Mouse (Mus musculus) C2C12 (cell line): ENCODE measurements around the gene Banf2.

Source experiments
- CEBPB ChIP-seq: IDR thresholded peaks from one replicate; pipeline ENCODE4 v1.6.1; 2011; ENCODE audit warnings: low read depth, mild to moderate bottlenecking, control low read depth, moderate library complexity
- CTCF ChIP-seq: IDR thresholded peaks from one replicate; pipeline ENCODE4 v1.5.1; 2011; ENCODE audit not compliant: control insufficient read depth, insufficient read depth, insufficient read length
- FOSL1 ChIP-seq: IDR thresholded peaks from one replicate; pipeline ENCODE4 v1.8.0; 2011; ENCODE audit warnings: mild to moderate bottlenecking, low read length; ENCODE audit not compliant: poor library complexity, insufficient read depth, severe bottlenecking
- MAX ChIP-seq: IDR thresholded peaks from one replicate; pipeline ENCODE4 v1.6.1; 2011; ENCODE audit warnings: mild to moderate bottlenecking, control low read depth
- MYOD1 ChIP-seq: IDR thresholded peaks from one replicate; pipeline ENCODE4 v1.6.1; 2011; ENCODE audit warnings: low read depth; ENCODE audit not compliant: control insufficient read depth, insufficient read length
- USF1 ChIP-seq: IDR thresholded peaks from one replicate; pipeline ENCODE4 v1.6.1; 2011; ENCODE audit warnings: low read depth, mild to moderate bottlenecking, control low read depth, moderate library complexity

DNA sequence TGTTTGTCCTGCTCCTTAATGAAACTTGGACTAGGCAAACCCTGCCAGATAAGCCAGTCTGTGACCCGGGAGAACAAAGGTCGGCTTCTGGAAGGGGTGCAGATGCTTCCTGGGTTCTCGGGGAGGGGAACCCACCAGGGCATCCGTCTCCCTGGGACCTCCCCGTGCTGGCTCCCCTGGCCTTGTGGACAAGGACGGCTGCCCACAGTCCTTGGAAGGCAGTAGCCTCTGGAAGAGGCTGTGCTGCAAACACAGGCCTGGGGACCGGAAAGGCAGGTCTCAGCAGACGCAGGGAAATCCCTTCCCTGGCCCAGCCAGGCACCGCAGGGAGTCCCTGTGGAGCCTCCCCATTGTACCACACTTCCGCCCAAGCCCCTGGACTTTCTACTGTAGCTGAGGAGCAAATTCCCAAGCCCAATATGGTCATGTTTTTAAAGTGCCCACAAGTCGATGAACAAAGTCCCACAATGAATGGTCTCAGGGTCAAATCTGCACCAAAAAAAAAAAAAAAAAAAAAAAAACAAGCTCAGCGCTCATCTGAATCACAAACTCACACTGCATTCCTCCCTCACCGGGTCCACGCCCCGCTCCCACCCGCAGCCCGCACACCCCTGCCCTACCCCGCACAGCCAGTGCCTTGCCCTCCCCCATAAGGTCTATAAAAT, 53.5 kb downstream of the Banf2 start:
- no peak for TF ChIP-seq MYOD1
- TF ChIP-seq CTCF: no peak
- no peak for TF ChIP-seq CEBPB
- TF ChIP-seq MAX: no peak
- TF ChIP-seq FOSL1: no peak
- TF ChIP-seq USF1: no peak
